Mouse (Mus musculus): ENCODE data around the gene Cdh13.

Cdh13 gene

GRCm38 (mm10) chr8:118309106-118309505 is 25.6 kb downstream of the Cdh13 start:
- DNase-seq = no peak

- no peak for DNase-seq
These were observed 30.1 kb downstream of the Cdh13 start for GRCm38 (mm10) chr8:118313426-118314187.

GRCm38 (mm10) chr8:118314188-118314563 is 30.6 kb downstream of the Cdh13 start:
- DNase-seq = no peak

GRCm38 (mm10) chr8:118314932-118315331 is 31.4 kb downstream of the Cdh13 start:
- DNase-seq = no peak

GRCm38 (mm10) chr8:118316440-118316839 is 32.9 kb downstream of the Cdh13 start:
- no peak for DNase-seq

DNA sequence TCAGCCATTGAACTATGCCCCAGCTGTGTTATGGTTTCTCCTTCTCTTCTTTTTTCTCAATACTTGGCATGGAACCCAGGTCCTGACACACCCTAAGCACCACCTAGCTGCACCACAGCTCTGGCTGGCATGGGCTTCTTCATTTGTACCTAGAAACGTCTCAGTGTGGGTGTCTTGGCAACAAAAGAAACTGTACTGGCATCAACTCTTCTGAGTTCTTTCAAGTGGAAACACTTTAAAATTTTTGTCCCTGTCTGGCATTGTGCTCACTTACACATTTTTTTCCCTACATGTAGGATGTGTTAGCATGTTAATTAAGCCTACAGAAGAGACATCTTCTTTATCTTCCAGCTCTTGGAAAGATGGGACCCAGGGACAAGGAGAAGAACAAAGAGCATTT is 37.0 kb downstream of the Cdh13 start:
- no peak for DNase-seq

DNA sequence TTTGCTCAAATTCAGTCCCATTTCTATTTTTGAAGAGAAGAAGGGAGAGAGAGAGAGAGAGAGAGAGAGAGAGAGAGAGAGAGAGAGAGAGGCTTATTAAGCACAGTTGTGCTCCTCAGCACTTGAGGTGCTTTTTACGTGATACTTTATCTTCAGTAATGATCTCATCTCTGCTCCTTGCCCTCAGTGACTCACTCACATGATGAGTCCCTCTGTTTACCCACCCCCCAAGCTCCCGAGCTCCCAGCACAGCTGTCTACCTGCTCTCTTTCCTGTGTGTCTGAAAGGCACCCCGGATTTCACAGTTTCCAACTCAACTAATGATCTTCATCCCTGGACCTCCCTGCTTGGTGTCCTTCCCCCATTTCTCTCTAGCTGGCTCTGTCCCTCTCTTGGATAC is 39.9 kb downstream of the Cdh13 start:
- DNase-seq = no peak

DNA sequence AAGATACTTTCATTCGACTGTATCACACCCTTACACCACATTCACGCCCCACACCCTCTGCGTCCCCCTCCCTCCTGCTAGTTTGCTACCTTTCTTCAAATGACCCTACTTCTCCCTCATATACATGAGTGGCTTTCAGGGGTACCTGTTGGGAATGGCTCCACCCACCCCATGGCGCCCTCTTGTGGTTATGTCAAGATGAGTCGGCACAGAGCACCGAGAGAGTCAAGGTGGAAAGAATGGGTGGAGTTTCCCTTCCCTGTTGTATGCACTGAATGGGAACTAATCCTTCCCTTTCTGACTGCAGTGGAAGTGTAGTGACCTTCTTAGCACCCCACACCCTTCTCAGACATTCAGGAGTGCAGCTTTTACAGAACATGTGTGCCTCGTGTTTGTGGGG is 51.4 kb downstream of the Cdh13 start:
- DNase-seq = no peak

DNA sequence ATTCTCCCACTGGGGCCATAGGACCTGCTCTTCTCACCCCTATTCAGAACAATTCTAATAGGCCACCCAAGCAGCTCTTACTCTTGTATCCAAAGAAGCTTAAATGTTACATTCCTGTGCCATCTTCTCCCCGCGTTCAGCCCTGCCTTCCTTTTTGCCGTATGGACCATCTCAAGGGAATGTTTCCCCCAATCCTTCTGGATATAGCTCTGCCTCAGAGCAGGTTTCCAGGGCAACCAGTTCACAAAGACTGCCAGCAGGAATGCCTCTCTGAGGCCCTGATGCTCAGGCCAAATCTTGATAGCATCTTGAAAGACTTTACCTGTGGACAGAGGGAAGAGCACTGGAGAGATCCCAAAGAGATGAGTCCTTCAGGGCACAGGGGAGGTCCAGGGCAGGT is 56.2 kb downstream of the Cdh13 start:
- no peak for DNase-seq

DNA sequence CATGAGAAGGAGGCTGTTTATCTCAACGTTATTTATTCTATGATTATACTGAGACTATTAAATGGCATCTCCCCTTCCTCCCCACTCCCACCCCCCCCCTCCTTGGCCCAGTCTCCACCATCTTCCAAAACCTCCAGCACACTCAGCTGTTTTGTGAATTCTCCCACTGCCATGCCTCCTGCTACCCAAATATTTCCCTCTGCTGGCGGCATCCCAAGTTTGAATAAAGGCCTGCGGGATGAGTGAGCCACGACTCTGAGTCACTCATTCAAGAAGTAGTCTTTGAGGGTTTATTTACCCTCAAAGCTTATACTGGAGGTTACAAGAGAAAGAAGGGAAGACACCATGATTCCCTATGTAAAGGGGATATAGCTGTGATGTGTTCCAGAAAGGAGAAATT is 59.7 kb downstream of the Cdh13 start:
- DNase-seq = no peak

DNA sequence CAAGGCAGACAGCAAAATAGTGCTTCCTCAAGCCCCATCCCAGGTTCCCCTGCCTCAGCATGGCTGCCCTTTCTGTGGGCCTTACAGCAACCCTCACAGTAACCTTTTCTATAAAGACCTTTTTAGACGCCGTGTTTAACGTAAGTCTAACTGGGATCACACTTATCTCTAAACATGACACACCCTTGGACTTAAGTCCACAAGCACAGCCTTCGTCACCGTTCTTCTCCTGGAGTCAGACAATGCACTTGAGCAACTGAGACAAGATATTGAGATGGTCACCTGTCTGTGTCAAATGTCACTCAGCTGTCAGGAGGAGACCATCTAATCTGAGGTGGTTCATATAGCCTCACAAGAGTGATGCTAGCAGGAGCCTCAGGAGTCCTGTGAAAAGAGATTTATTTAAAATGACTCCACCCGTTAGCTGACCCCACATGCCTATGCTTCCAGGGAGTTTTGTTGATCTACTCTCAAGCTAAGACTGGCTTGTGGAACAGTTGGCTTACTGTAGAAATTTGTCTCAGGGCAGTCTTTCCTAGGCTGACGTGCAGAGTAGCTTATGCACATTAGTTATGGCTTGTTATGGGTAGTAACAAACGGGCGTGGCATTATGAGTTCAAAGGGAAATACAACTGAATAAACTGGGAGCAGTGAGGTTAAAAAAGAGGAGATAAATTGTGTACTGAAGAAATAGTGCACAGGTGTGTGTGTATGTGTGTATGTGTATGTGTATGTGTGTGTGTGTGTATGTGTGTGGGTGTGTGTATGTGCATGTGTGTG is 65.4 kb downstream of the Cdh13 start:
- no peak for DNase-seq

DNA sequence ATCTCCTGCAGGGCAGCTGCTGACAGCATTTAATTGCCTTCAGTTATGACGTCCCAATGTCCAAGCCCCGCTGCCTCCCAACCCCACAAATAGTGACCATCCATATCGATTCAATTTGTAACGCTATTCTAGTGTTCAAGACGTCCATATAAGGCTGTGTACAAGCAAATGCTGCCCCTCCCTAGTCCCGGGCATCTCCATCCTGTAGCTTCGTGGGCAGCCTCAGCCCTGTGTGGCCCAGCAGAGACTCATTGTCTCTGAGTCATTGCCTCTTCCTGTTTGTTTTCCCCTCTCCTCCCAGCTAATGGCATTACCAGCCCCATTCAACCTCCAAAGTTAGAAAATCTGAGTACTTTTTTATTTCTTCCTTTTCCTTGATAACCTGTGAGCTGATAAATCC is 66.6 kb downstream of the Cdh13 start:
- DNase-seq = no peak

DNA sequence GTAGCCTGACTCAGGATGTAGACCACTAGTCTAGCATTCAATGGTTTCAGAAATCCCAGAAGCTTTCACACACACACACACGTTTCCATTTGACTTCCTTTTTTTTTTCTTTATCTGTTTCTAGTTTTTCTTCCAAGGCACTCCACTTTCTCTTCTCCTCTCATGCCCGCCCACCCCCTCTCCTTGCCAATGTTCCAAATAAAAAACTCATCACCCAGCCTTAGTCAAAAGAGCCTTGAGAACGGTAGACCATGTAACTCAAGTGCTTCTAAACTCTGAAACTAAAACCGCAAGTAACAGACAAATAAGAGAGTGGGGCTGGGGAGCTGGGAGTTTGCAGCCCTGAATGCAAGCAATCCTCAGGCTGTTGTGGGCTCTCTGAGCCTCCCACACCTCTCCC is 69.5 kb downstream of the Cdh13 start:
- DNase-seq = no peak

DNA sequence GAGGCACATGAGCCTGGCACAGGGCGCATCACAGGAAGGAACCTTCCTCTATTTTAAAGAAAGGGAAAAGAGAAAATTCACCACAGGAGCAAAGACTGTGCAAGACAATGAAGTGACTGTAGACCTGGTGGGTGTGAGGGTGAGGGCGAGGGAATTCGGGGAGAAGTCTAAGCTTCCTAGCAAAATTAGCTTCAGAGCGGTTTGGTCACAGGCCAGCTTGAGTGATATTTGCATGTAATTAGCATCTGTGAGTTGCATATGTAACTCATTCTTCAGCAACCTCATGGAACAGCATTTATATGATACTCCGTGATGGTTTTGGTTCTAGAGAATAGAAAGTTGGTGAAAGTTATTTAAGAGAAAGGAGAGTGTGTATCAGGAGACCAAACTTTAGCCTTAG is 73.5 kb downstream of the Cdh13 start:
- no peak for DNase-seq

- DNase-seq = no peak
These were observed 74.1 kb downstream of the Cdh13 start for GRCm38 (mm10) chr8:118357596-118357995.

DNA sequence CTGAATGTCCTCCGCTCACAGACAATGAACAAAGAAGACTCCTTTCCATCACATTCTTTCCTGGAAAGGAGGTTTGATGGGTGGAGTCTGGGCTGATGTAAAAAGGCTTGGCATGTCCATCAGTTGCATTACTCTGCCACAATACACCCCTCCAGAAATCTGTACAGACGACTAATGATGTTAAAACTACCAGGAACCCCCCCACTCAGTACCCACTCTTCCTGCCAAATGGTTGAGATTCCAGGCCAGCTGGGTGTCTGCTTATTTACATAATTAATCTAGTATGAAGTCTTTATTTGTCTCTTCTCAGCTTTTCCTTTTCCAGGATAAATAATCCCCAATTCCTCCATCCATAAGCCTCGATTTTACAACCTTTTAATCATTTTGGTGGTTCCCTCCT is 80.2 kb downstream of the Cdh13 start:
- no peak for DNase-seq

DNA sequence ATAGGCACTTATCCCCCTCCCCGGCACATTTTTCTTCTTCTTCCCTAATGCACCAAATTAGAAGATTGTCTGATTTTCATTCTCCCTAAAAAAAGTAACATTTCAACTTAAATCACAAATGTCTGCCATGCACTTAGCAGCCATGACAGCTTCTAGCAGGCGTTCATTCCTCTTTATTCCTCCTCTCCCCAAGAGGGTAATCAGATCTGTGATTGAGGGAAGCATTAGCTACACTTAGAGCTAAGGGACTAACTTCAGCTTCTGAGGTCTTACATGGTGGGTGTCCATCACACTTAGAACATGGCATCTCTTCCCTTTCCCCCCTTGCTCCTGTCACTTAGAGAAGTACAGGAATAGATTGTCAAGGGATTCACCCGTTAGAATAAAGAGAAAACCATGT is 89.6 kb downstream of the Cdh13 start:
- no peak for DNase-seq

DNA sequence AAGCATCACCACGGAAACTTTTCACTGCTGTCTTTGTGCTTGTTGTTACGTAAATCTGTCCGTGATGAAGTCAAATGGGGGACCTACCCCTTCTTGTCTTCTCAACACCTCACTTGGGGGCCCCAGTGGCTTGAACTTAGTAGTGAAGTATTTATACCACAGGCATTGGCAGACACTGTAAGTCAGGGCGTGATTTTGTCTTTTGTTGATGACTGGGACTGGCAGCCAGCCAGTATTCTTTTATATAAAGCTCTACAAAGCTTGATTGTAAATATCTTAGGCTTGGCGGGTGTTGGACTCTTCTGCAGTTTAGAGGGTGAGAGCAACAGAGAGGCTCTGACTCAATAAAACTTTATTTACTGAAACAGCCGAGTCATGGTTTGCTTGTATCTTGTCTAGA is 91.2 kb downstream of the Cdh13 start:
- no peak for DNase-seq

GRCm38 (mm10) chr8:118376791-118377190 is 93.3 kb downstream of the Cdh13 start:
- no peak for DNase-seq

GRCm38 (mm10) chr8:118378985-118379384 is 95.5 kb downstream of the Cdh13 start:
- no peak for DNase-seq

DNA sequence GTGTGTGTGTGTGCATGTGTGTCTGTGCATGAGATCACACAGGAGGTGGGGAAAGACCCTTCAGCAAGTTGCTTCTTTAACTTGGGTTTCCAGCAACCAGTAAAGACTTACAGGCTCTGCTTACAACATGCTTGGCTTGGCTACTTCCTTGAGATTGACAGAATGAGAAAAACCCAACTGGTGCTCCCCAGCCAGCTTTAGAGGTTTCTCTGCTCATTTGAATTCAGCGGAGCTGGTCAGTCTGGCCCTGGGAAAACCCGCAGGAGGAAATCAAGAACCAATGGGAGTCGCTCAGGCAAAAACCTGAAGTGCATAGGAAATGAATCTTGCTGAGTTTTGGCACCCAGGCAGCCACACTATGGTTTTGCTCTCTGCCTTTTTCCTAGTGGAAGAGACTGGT is 96.1 kb downstream of the Cdh13 start:
- no peak for DNase-seq

DNA sequence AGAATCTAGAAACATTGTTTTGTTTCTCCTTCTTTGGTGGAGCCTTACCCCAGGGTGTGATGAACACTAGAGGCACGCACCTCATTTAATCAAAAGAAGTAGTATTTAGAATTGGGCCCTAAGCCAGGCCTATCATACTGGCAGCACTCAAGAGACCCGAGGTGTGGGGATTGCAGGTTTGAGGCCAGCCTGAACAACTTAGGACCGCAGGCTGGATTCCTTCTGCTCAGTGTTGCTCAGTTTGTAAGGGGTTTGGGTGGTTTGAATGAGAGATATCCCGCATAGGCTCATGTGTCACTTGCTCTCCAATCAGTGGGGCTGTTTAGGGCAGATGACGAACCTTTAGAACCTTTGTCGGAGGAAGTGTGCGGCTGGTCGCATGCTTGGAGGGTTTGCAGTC is 96.5 kb downstream of the Cdh13 start:
- no peak for DNase-seq

GRCm38 (mm10) chr8:118380782-118381181 is 97.2 kb downstream of the Cdh13 start:
- DNase-seq = no peak

GRCm38 (mm10) chr8:118381641-118382040 is 98.1 kb downstream of the Cdh13 start:
- no peak for DNase-seq

DNA sequence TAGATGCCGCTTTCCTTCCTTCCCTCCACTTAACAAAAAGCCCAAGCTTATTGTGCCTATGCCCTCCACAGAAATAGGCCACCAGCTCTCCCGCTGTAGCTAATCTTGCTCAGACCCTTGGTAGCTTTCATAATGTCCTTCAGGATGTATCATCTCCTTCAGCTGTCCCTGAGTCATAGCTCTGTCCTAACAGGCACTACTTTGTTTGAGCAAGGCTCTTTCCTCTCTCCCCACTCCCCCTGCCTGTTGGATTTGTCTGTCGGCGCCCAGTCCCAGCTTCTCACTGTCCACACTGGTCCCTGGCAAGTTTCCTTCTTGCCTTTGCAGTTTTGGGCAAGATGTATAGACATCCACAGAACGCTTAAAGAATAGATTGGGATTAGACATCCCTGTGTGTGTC is 100.8 kb downstream of the Cdh13 start:
- DNase-seq = no peak

Data from thymus, postnatal 36 days (tissue).